Mouse (Mus musculus): Measurements from ENCODE around the gene Smyd2. TPM values are rescaled to one million over a fixed set of nuclear protein-coding genes. Genes with fewer than 3 reads are reported as not detected.

The Smyd2 gene
- polyA plus RNA-seq, 1 experiment from 2014 or later: 26.2 TPM

GRCm38 (mm10) chr1:189854646-189855045, 67.5 kb downstream of the Smyd2 start:
- H3K79me2 ChIP-seq (ENCODE audit: inconsistent target): no peaks in the 10 kb centered on the region
- no peak overlapping the region for H3K27ac ChIP-seq
- H3K36me3 ChIP-seq (ENCODE audit: inconsistent target): no peaks in the 10 kb centered on the region
- H3K4me3 ChIP-seq (ENCODE audit: inconsistent target): no peak overlapping the region
- WGBS (ENCODE audit: missing documents): 93% methylated on average over 13 of the region's 13 CpGs

GRCm38 (mm10) chr1:189852456-189852855, 69.7 kb downstream of the Smyd2 start:
- H3K79me2 ChIP-seq (ENCODE audit: inconsistent target): no peaks in the 10 kb centered on the region
- WGBS (ENCODE audit: missing documents): 94% methylated on average over 7 of the region's 7 CpGs
- H3K36me3 ChIP-seq (ENCODE audit: inconsistent target): no peaks in the 10 kb centered on the region
- H3K4me3 ChIP-seq (ENCODE audit: inconsistent target): no peak overlapping the region
- no peak overlapping the region for H3K27ac ChIP-seq

GRCm38 (mm10) chr1:189852051-189852450, 70.1 kb downstream of the Smyd2 start:
- H3K36me3 ChIP-seq (ENCODE audit: inconsistent target): no peaks in the 10 kb centered on the region
- no peaks in the 10 kb centered on the region for H3K79me2 ChIP-seq (ENCODE audit: inconsistent target)
- H3K4me3 ChIP-seq (ENCODE audit: inconsistent target): no peak overlapping the region
- 91% methylated on average over 5 of the region's 5 CpGs for WGBS (ENCODE audit: missing documents)
- no peak overlapping the region for H3K27ac ChIP-seq

GRCm38 (mm10) chr1:189849550-189849949, 72.6 kb downstream of the Smyd2 start:
- no peak overlapping the region for H3K27ac ChIP-seq
- 88% methylated on average over 11 of the region's 11 CpGs for WGBS (ENCODE audit: missing documents)
- no peak overlapping the region for H3K4me3 ChIP-seq (ENCODE audit: inconsistent target)
- H3K79me2 ChIP-seq (ENCODE audit: inconsistent target): no peaks in the 10 kb centered on the region
- no peaks in the 10 kb centered on the region for H3K36me3 ChIP-seq (ENCODE audit: inconsistent target)

GRCm38 (mm10) chr1:189846319-189846718, 75.8 kb downstream of the Smyd2 start:
- H3K79me2 ChIP-seq (ENCODE audit: inconsistent target): no peaks in the 10 kb centered on the region
- no peaks in the 10 kb centered on the region for H3K36me3 ChIP-seq (ENCODE audit: inconsistent target)
- H3K27ac ChIP-seq: no peak overlapping the region
- no peak overlapping the region for H3K4me3 ChIP-seq (ENCODE audit: inconsistent target)
- 96% methylated on average over 2 of the region's 2 CpGs for WGBS (ENCODE audit: missing documents)

GRCm38 (mm10) chr1:189834166-189834565, 88.0 kb downstream of the Smyd2 start:
- Histone ChIP-seq H3K27ac (no peak overlapping the region), H3K36me3 (ENCODE audit: inconsistent target) (no peaks in the 10 kb centered on the region), H3K4me3 (ENCODE audit: inconsistent target) (no peak overlapping the region), H3K79me2 (ENCODE audit: inconsistent target) (no peaks in the 10 kb centered on the region)
- 97% methylated on average over 13 of the region's 13 CpGs for WGBS (ENCODE audit: missing documents)

- 87% methylated on average over 7 of the region's 7 CpGs for WGBS (ENCODE audit: missing documents)
- H3K4me3 ChIP-seq (ENCODE audit: inconsistent target): no peak overlapping the region
- H3K79me2 ChIP-seq (ENCODE audit: inconsistent target): no peaks in the 10 kb centered on the region
- H3K36me3 ChIP-seq (ENCODE audit: inconsistent target): no peaks in the 10 kb centered on the region
- no peak overlapping the region for H3K27ac ChIP-seq
Observed at GRCm38 (mm10) chr1:189833351-189833750, 88.8 kb downstream of the Smyd2 start.

- no peaks in the 10 kb centered on the region for H3K79me2 ChIP-seq (ENCODE audit: inconsistent target)
- 76% methylated on average over 12 of the region's 12 CpGs for WGBS (ENCODE audit: missing documents)
- no peak overlapping the region for H3K4me3 ChIP-seq (ENCODE audit: inconsistent target)
- no peak overlapping the region for H3K27ac ChIP-seq
- H3K36me3 ChIP-seq (ENCODE audit: inconsistent target): no peaks in the 10 kb centered on the region
Observed at GRCm38 (mm10) chr1:189830797-189831232, 91.3 kb downstream of the Smyd2 start.

Other genes starting within 250 kb of the Smyd2 start
- 0.07 to 3.1 TPM (median 2.2 TPM) in 3 replicates for gene Cenpf, start 234.3 kb downstream of the Smyd2 start, polyA plus RNA-seq (2018)
- 0.03 TPM in 1 of 3 replicates, not detected in the others for gene Ptpn14, start 194.1 kb downstream of the Smyd2 start, polyA plus RNA-seq (2018)
- gene Prox1, start 248.4 kb upstream of the Smyd2 start, polyA plus RNA-seq (2018): 0.03 to 0.05 TPM (median 0.04 TPM) in 3 replicates

Data from macrophage (primary cell).